Mouse (Mus musculus): ENCODE data around the gene Fignl1.
A peak's percentile ranks its signal among the peaks of the same experiment; 100 is the strongest.

- TF ChIP-seq ZNF384 (IDR thresholded peaks at IDR 0.05; ENCODE audit: low read depth, low read length) (0 out of 2 replicates have a peak, but pooled peaks have one; percentile 0), CTCF (IDR thresholded peaks at IDR 0.05 in 2 of 3, conservative IDR thresholded peaks at IDR 0.05 in 1 of 3; ENCODE audit: control insufficient read depth in 1 of 3, insufficient read depth in 1 of 3, low read depth in 2 of 3, low read length in 3 of 3, poor library complexity in 1 of 3, severe bottlenecking in 1 of 3) (no peak), POLR2A (IDR thresholded peaks at IDR 0.05; ENCODE audit: control insufficient read depth in 1 of 2, insufficient read depth in 1 of 2, low read depth in 1 of 2, low read length in 2 of 2, poor library complexity in 1 of 2) (no peak)
These were observed 27.5 kb upstream of the Fignl1 start for GRCm38 (mm10) chr11:11836262-11836661.
